Mouse (Mus musculus) kidney, postnatal 14 days (tissue): ENCODE results near the gene Dpp7.

ENCODE experiments used
- DNase-seq: peaks from one replicate; pipeline ENCODE4 v3.0.0; 2022; ENCODE audit warnings: mixed read lengths

The Dpp7 gene

GRCm38 (mm10) chr2:25365091-25365761, 9.1 kb upstream of the Dpp7 start, which contains the start of gene Uap1l1:
Gene Uap1l1, minus strand, starts transcription at chr2:25365682.
- peak; percentile 92 for DNase-seq

GRCm38 (mm10) chr2:25364761-25365090, 8.6 kb upstream of the Dpp7 start:
- no peak for DNase-seq

GRCm38 (mm10) chr2:25364313-25364712, 8.2 kb upstream of the Dpp7 start:
- no peak for DNase-seq

GRCm38 (mm10) chr2:25363478-25364178, 7.5 kb upstream of the Dpp7 start:
- no peak for DNase-seq

GRCm38 (mm10) chr2:25359848-25360247, 3.7 kb upstream of the Dpp7 start:
- no peak for DNase-seq

GRCm38 (mm10) chr2:25355419-25356066, 616 bp downstream of the Dpp7 start:
- DNase-seq, result no peak

- no peak for DNase-seq
Measured at GRCm38 (mm10) chr2:25354211-25354610, 1.9 kb downstream of the Dpp7 start.

GRCm38 (mm10) chr2:25350701-25351100, 5.5 kb downstream of the Dpp7 start:
- no peak for DNase-seq

GRCm38 (mm10) chr2:25349499-25349898, 6.7 kb downstream of the Dpp7 start:
- no peak for DNase-seq

- no peak for DNase-seq
Measured at GRCm38 (mm10) chr2:25348162-25348561, 8.0 kb downstream of the Dpp7 start.

GRCm38 (mm10) chr2:25338303-25338702, 17.9 kb downstream of the Dpp7 start:
- no peak for DNase-seq

- DNase-seq, result no peak
Measured at GRCm38 (mm10) chr2:25333569-25333968, 22.6 kb downstream of the Dpp7 start.

GRCm38 (mm10) chr2:25332286-25333160, 23.6 kb downstream of the Dpp7 start, which contains the start of gene Man1b1:
Gene Man1b1, plus strand, starts transcription at chr2:25332338.
- DNase-seq, result peak; percentile 100

- no peak for DNase-seq
Measured at GRCm38 (mm10) chr2:25331470-25331869, 24.7 kb downstream of the Dpp7 start.

- DNase-seq, result peak; percentile 47
Measured at GRCm38 (mm10) chr2:25328440-25328839, 27.7 kb downstream of the Dpp7 start.

- DNase-seq, result no peak
Measured at GRCm38 (mm10) chr2:25326036-25326435, 30.1 kb downstream of the Dpp7 start.

- DNase-seq, result no peak
Measured at GRCm38 (mm10) chr2:25320084-25320483, 36.1 kb downstream of the Dpp7 start.

- peak; percentile 73 for DNase-seq
Measured at GRCm38 (mm10) chr2:25318971-25319773, 37.0 kb downstream of the Dpp7 start, which contains the start of gene Grin1. Gene Grin1, minus strand, starts transcription at chr2:25319187.

- DNase-seq, result no peak
Measured at GRCm38 (mm10) chr2:25318119-25318966, 37.8 kb downstream of the Dpp7 start.

- DNase-seq, result no peak
Measured at GRCm38 (mm10) chr2:25311491-25311891, 44.7 kb downstream of the Dpp7 start.

GRCm38 (mm10) chr2:25310969-25311368, 45.2 kb downstream of the Dpp7 start:
- DNase-seq, result no peak
